Mouse (Mus musculus): ENCODE measurements at regions not wholly inside any gene's neighbourhood (a gene's known extent, or its start where the extent isn't known, plus 50 kb on each side); places are given as distances from the start of the nearest gene placed in this dataset.
"Not testable (repeated sequence)": the region's sequence is repeated elsewhere in the genome, so short reads cannot be mapped to it uniquely, and the experiment has no call there.

GRCm38 (mm10) chr13:26272850-26273249, 497.1 kb downstream of the Hdgfl1 start:
- intact Hi-C loops (cut with DNase I): no loop called here

GRCm38 (mm10) chr13:26267501-26267900, 502.5 kb downstream of the Hdgfl1 start:
- intact Hi-C loops (cut with DNase I): no loop called here

- intact Hi-C loops (cut with DNase I): no loop called here
Measured at GRCm38 (mm10) chr13:26235941-26236340, 534.0 kb downstream of the Hdgfl1 start.

GRCm38 (mm10) chr13:26234703-26235102, 535.3 kb downstream of the Hdgfl1 start:
- intact Hi-C loops (cut with DNase I): no loop called here

GRCm38 (mm10) chr13:26217299-26217698, 552.7 kb downstream of the Hdgfl1 start:
- intact Hi-C loops (cut with DNase I): no loop called here

- intact Hi-C loops (cut with DNase I): no loop called here
Measured at GRCm38 (mm10) chr13:26216579-26216978, 553.4 kb downstream of the Hdgfl1 start.

GRCm38 (mm10) chr13:26205532-26206105, 564.3 kb downstream of the Hdgfl1 start:
- intact Hi-C loops (cut with DNase I): no loop called here

- intact Hi-C loops (cut with DNase I): no loop called here
Measured at GRCm38 (mm10) chr13:26194646-26195045, 575.3 kb downstream of the Hdgfl1 start.

GRCm38 (mm10) chr13:26183879-26184278, 586.1 kb downstream of the Hdgfl1 start:
- intact Hi-C loops (cut with DNase I): no loop called here

GRCm38 (mm10) chr13:26171891-26172482, 598.0 kb downstream of the Hdgfl1 start:
- intact Hi-C loops (cut with DNase I): no loop called here

- intact Hi-C loops (cut with DNase I): no loop called here
Measured at GRCm38 (mm10) chr13:26169641-26170040, 600.3 kb downstream of the Hdgfl1 start.

- intact Hi-C loops (cut with DNase I): no loop called here
Measured at GRCm38 (mm10) chr13:26158703-26159102, 611.3 kb downstream of the Hdgfl1 start.

- intact Hi-C loops (cut with DNase I): no loop called here
Measured at GRCm38 (mm10) chr13:26154701-26155471, 615.1 kb downstream of the Hdgfl1 start.

GRCm38 (mm10) chr13:26154251-26154650, 615.7 kb downstream of the Hdgfl1 start:
- intact Hi-C loops (cut with DNase I): no loop called here

- intact Hi-C loops (cut with DNase I): no loop called here
Measured at GRCm38 (mm10) chr13:26153093-26153492, 616.9 kb downstream of the Hdgfl1 start.

- intact Hi-C loops (cut with DNase I): no loop called here
Measured at GRCm38 (mm10) chr13:26150426-26150825, 619.5 kb downstream of the Hdgfl1 start.

- intact Hi-C loops (cut with DNase I): no loop called here
Measured at GRCm38 (mm10) chr13:26142811-26143210, 627.2 kb downstream of the Hdgfl1 start.

GRCm38 (mm10) chr13:26119363-26119762, 650.6 kb downstream of the Hdgfl1 start:
- intact Hi-C loops (cut with DNase I): no loop called here

- intact Hi-C loops (cut with DNase I): no loop called here
Measured at GRCm38 (mm10) chr13:26114136-26114535, 655.8 kb downstream of the Hdgfl1 start.

- intact Hi-C loops (cut with DNase I): not testable (repeated sequence)
Measured at GRCm38 (mm10) chr13:26113723-26114122, 656.2 kb downstream of the Hdgfl1 start.

- intact Hi-C loops (cut with DNase I): no loop called here
Measured at GRCm38 (mm10) chr13:26112579-26112978, 657.4 kb downstream of the Hdgfl1 start.

- intact Hi-C loops (cut with DNase I): no loop called here
Measured at GRCm38 (mm10) chr13:26109013-26109412, 661.0 kb downstream of the Hdgfl1 start.

- intact Hi-C loops (cut with DNase I): no loop called here
Measured at GRCm38 (mm10) chr13:26088727-26089126, 681.2 kb downstream of the Hdgfl1 start.
